Mouse (Mus musculus): Measurements from ENCODE around the gene Cap2.

The Cap2 gene

GRCm38 (mm10) chr13:46501800-46502389 is at the start of gene Cap2:
Gene Cap2, plus strand, starts transcription at chr13:46501848.
- no peak for DNase-seq (ENCODE audit: low read depth)

- DNase-seq (ENCODE audit: low read depth) = no peak
These were observed 42.1 kb upstream of the Cap2 start for GRCm38 (mm10) chr13:46459546-46459945.

- no peak for DNase-seq (ENCODE audit: low read depth)
These were observed 39.4 kb upstream of the Cap2 start for GRCm38 (mm10) chr13:46462280-46462679.

- peak; percentile 36 for DNase-seq (ENCODE audit: low read depth)
These were observed 37.9 kb upstream of the Cap2 start for GRCm38 (mm10) chr13:46463764-46464163.

- no peak for DNase-seq (ENCODE audit: low read depth)
These were observed 33.4 kb upstream of the Cap2 start for GRCm38 (mm10) chr13:46468251-46468650.

- no peak for DNase-seq (ENCODE audit: low read depth)
These were observed 32.1 kb upstream of the Cap2 start for GRCm38 (mm10) chr13:46469536-46469935.

- DNase-seq (ENCODE audit: low read depth) = no peak
These were observed 20.4 kb upstream of the Cap2 start for GRCm38 (mm10) chr13:46481271-46481670.

- DNase-seq (ENCODE audit: low read depth) = no peak
These were observed 16.0 kb upstream of the Cap2 start for GRCm38 (mm10) chr13:46485605-46486004.

- no peak for DNase-seq (ENCODE audit: low read depth)
These were observed 13.5 kb upstream of the Cap2 start for GRCm38 (mm10) chr13:46488166-46488565.

GRCm38 (mm10) chr13:46490644-46491043 is 11.0 kb upstream of the Cap2 start:
- no peak for DNase-seq (ENCODE audit: low read depth)

GRCm38 (mm10) chr13:46502390-46502891 is 793 bp downstream of the Cap2 start:
- no peak for DNase-seq (ENCODE audit: low read depth)

- DNase-seq (ENCODE audit: low read depth) = no peak
These were observed 6.3 kb downstream of the Cap2 start for GRCm38 (mm10) chr13:46507944-46508343.

- no peak for DNase-seq (ENCODE audit: low read depth)
These were observed 7.2 kb downstream of the Cap2 start for GRCm38 (mm10) chr13:46508823-46509222.

GRCm38 (mm10) chr13:46510460-46510859 is 8.8 kb downstream of the Cap2 start:
- DNase-seq (ENCODE audit: low read depth) = no peak

- DNase-seq (ENCODE audit: low read depth) = no peak
These were observed 12.8 kb downstream of the Cap2 start for GRCm38 (mm10) chr13:46514484-46514883.

- no peak for DNase-seq (ENCODE audit: low read depth)
These were observed 13.5 kb downstream of the Cap2 start for GRCm38 (mm10) chr13:46515120-46515523.

GRCm38 (mm10) chr13:46515524-46515923 is 13.9 kb downstream of the Cap2 start:
- DNase-seq (ENCODE audit: low read depth) = no peak

GRCm38 (mm10) chr13:46516183-46516582 is 14.5 kb downstream of the Cap2 start:
- no peak for DNase-seq (ENCODE audit: low read depth)

- no peak for DNase-seq (ENCODE audit: low read depth)
These were observed 15.6 kb downstream of the Cap2 start for GRCm38 (mm10) chr13:46517211-46517685.

GRCm38 (mm10) chr13:46521482-46521881 is 19.8 kb downstream of the Cap2 start:
- DNase-seq (ENCODE audit: low read depth) = no peak

GRCm38 (mm10) chr13:46522798-46523197 is 21.1 kb downstream of the Cap2 start:
- DNase-seq (ENCODE audit: low read depth) = no peak

GRCm38 (mm10) chr13:46523235-46523634 is 21.6 kb downstream of the Cap2 start:
- DNase-seq (ENCODE audit: low read depth) = no peak

- no peak for DNase-seq (ENCODE audit: low read depth)
These were observed 22.1 kb downstream of the Cap2 start for GRCm38 (mm10) chr13:46523712-46524111.
